Mouse (Mus musculus) heart, adult 9 months (tissue): ENCODE data around the gene Lhx4.

Source experiments
- DNase-seq, 2 experiments: peaks; one replicate each; pipeline ENCODE4 v3.0.0; 2022; ENCODE audit warnings: low spot score in 2 of 2

The Lhx4 gene

GRCm38 (mm10) chr1:155751484-155752255 lies at the start of gene Lhx4:
Lhx4 (minus strand) TSS chr1:155751684.
- no peak for DNase-seq

- no peak for DNase-seq
Observed at GRCm38 (mm10) chr1:155798000-155798399, 46.5 kb upstream of the Lhx4 start.

GRCm38 (mm10) chr1:155797425-155797824 lies 45.9 kb upstream of the Lhx4 start:
- no peak for DNase-seq

- no peak for DNase-seq
Observed at GRCm38 (mm10) chr1:155796757-155797405, 45.4 kb upstream of the Lhx4 start.

- no peak for DNase-seq
Observed at GRCm38 (mm10) chr1:155795791-155796233, 44.3 kb upstream of the Lhx4 start.

- DNase-seq: no peak
Observed at GRCm38 (mm10) chr1:155794855-155795254, 43.4 kb upstream of the Lhx4 start.

- no peak for DNase-seq
Observed at GRCm38 (mm10) chr1:155791919-155792318, 40.4 kb upstream of the Lhx4 start.

- DNase-seq: no peak
Observed at GRCm38 (mm10) chr1:155790111-155790974, 38.9 kb upstream of the Lhx4 start.

GRCm38 (mm10) chr1:155785886-155786285 lies 34.4 kb upstream of the Lhx4 start:
- DNase-seq: no peak

- DNase-seq: peak; percentile 24 to 26
Observed at GRCm38 (mm10) chr1:155784343-155785205, 33.1 kb upstream of the Lhx4 start.

- DNase-seq: no peak
Observed at GRCm38 (mm10) chr1:155782382-155782781, 30.9 kb upstream of the Lhx4 start.

GRCm38 (mm10) chr1:155777641-155778625 lies 26.4 kb upstream of the Lhx4 start:
- DNase-seq: no peak

- DNase-seq: no peak
Observed at GRCm38 (mm10) chr1:155759167-155759566, 7.7 kb upstream of the Lhx4 start.

GRCm38 (mm10) chr1:155758711-155759110 lies 7.2 kb upstream of the Lhx4 start:
- no peak for DNase-seq

- DNase-seq: no peak
Observed at GRCm38 (mm10) chr1:155757621-155758020, 6.1 kb upstream of the Lhx4 start.

GRCm38 (mm10) chr1:155753411-155753810 lies 1.9 kb upstream of the Lhx4 start:
- no peak for DNase-seq

- DNase-seq: no peak
Observed at GRCm38 (mm10) chr1:155750517-155751178, 836 bp downstream of the Lhx4 start.

- no peak for DNase-seq
Observed at GRCm38 (mm10) chr1:155747911-155748310, 3.6 kb downstream of the Lhx4 start.

GRCm38 (mm10) chr1:155747011-155747410 lies 4.5 kb downstream of the Lhx4 start:
- DNase-seq: no peak
